Mouse (Mus musculus) CH12.LX (cell line): ENCODE measurements around the gene Itln1. TPM values are rescaled to one million over a fixed set of nuclear protein-coding genes. Genes with fewer than 3 reads are reported as not detected.

Experiments
- DNase-seq: peaks from one replicate; pipeline ENCODE4 v3.0.0-alpha.2; 2013; ENCODE audit errors: extremely low read depth
- H3K27ac ChIP-seq: 2 replicates; pipeline ENCODE4 v1.5.1; 2012; ENCODE audit warnings: low read depth, mild to moderate bottlenecking, control low read depth, moderate library complexity; ENCODE audit not compliant: insufficient read depth
- H3K27me3 ChIP-seq: replicated peaks from 2 replicates; pipeline ENCODE3; 2012; ENCODE audit warnings: inconsistent platforms
- H3K36me3 ChIP-seq, 2 experiments: replicated peaks in 1 of 2; 2 replicates each; pipeline versions ENCODE3 to v1.6.1; 2012; ENCODE audit warnings: inconsistent platforms in 1 of 2, low read length in 1 of 2, mild to moderate bottlenecking in 1 of 2, mixed read lengths in 1 of 2, moderate library complexity in 1 of 2; ENCODE audit not compliant: control insufficient read depth in 1 of 2, insufficient read depth in 1 of 2
- H3K4me1 ChIP-seq, 2 experiments: 2 replicates each; pipeline ENCODE4 v1.6.1; 2012; ENCODE audit warnings: inconsistent platforms in 1 of 2, moderate library complexity in 1 of 2; ENCODE audit not compliant: insufficient read depth in 2 of 2, control insufficient read depth in 1 of 2
- H3K4me2 ChIP-seq: 2 replicates; pipeline ENCODE4 v1.6.1; 2012; ENCODE audit warnings: low read depth, mild to moderate bottlenecking, control low read depth; ENCODE audit not compliant: poor library complexity, insufficient read depth, severe bottlenecking
- H3K4me3 ChIP-seq, 3 experiments: fragments of 150-350 bp in 1 of 3; sonication (generic) in 1 of 3; replicated peaks in 1 of 3; 2 replicates each; pipeline versions ENCODE3 to v1.5.1; 2011 to 2012; ENCODE audit warnings: low read depth in 2 of 3, low read length in 2 of 3, mild to moderate bottlenecking in 2 of 3, moderate library complexity in 2 of 3, control low read depth in 1 of 3, improper control_type of control experiment in 1 of 3, inconsistent platforms in 1 of 3, mixed read lengths in 1 of 3; ENCODE audit not compliant: poor library complexity in 1 of 3
- H3K79me2 ChIP-seq: replicated peaks from 2 replicates; pipeline ENCODE4 v1.6.1; 2012; ENCODE audit warnings: mild to moderate bottlenecking, moderate library complexity; ENCODE audit not compliant: control insufficient read depth, poor library complexity, insufficient read depth, severe bottlenecking; ENCODE audit errors: extremely low read depth
- H3K9ac ChIP-seq: 2 replicates; pipeline ENCODE4 v1.6.1; 2012; ENCODE audit warnings: low read depth, mild to moderate bottlenecking, control low read depth, moderate library complexity; ENCODE audit not compliant: insufficient read depth
- H3K9me3 ChIP-seq: replicated peaks from 2 replicates; pipeline ENCODE3; 2012; ENCODE audit warnings: low read length, inconsistent platforms, mixed read lengths
- BHLHE40 ChIP-seq: IDR thresholded peaks from 2 replicates; pipeline ENCODE4 v1.6.1; 2011; ENCODE audit warnings: mild to moderate bottlenecking, low read depth, low read length, improper control_type of control experiment
- CHD2 ChIP-seq: IDR thresholded peaks from 2 replicates; pipeline ENCODE4 v1.6.1; 2011; ENCODE audit warnings: low read length, improper control_type of control experiment
- CTCF ChIP-seq, 2 experiments: IDR thresholded peaks in 1 of 2; conservative IDR thresholded peaks in 1 of 2; 2 replicates each; pipeline ENCODE4 v1.5.1; 2011 to 2012; ENCODE audit warnings: low read depth in 2 of 2, low read length in 2 of 2, improper control_type of control experiment in 1 of 2, inconsistent platforms in 1 of 2, mild to moderate bottlenecking in 1 of 2, moderate library complexity in 1 of 2
- ELF1 ChIP-seq: IDR thresholded peaks from 2 replicates; pipeline ENCODE4 v1.6.1; 2014; ENCODE audit warnings: low read depth, mild to moderate bottlenecking, inconsistent platforms, low read length, improper control_type of control experiment
- EP300 ChIP-seq: IDR thresholded peaks from 2 replicates; pipeline ENCODE4 v1.6.1; 2011; ENCODE audit warnings: low read length, improper control_type of control experiment
- IRF4 ChIP-seq: IDR thresholded peaks from 2 replicates; pipeline ENCODE4 v1.6.1; 2014; ENCODE audit warnings: low read depth, mild to moderate bottlenecking, inconsistent platforms, low read length, improper control_type of control experiment
- KAT2A ChIP-seq: IDR thresholded peaks from 2 replicates; pipeline ENCODE4 v1.6.1; 2012; ENCODE audit warnings: low read length, improper control_type of control experiment, inconsistent platforms; ENCODE audit not compliant: insufficient replicate concordance
- MAX ChIP-seq: IDR thresholded peaks from 2 replicates; pipeline ENCODE4 v1.6.1; 2011; ENCODE audit warnings: low read length, improper control_type of control experiment
- MAZ ChIP-seq: IDR thresholded peaks from 2 replicates; pipeline ENCODE4 v1.6.1; 2012; ENCODE audit warnings: low read depth, mild to moderate bottlenecking, inconsistent platforms, low read length, improper control_type of control experiment, moderate library complexity
- MYC ChIP-seq: IDR thresholded peaks from 2 replicates; pipeline ENCODE4 v1.6.1; 2011; ENCODE audit warnings: low read depth, mild to moderate bottlenecking, improper control_type of control experiment, low read length
- PAX5 ChIP-seq: IDR thresholded peaks from 2 replicates; pipeline ENCODE4 v1.6.1; 2012; ENCODE audit warnings: low read length, inconsistent platforms, mixed read lengths
- POLR2A ChIP-seq: IDR thresholded peaks from 2 replicates; pipeline ENCODE4 v1.6.1; 2011; ENCODE audit warnings: low read depth, mild to moderate bottlenecking, improper control_type of control experiment, low read length
- RAD21 ChIP-seq: IDR thresholded peaks from 2 replicates; pipeline ENCODE4 v1.6.1; 2011; ENCODE audit warnings: low read depth, mild to moderate bottlenecking, low read length, improper control_type of control experiment, moderate library complexity
- RCOR1 ChIP-seq: conservative IDR thresholded peaks from 2 replicates; pipeline ENCODE4 v1.6.1; 2012; ENCODE audit warnings: low read depth, mild to moderate bottlenecking, inconsistent platforms, low read length, improper control_type of control experiment
- SIN3A ChIP-seq: IDR thresholded peaks from 2 replicates; pipeline ENCODE4 v1.6.1; 2012; ENCODE audit warnings: low read length, improper control_type of control experiment, inconsistent platforms
- SMC3 ChIP-seq: IDR thresholded peaks from 2 replicates; pipeline ENCODE4 v1.6.1; 2011; ENCODE audit warnings: low read depth, low read length, improper control_type of control experiment
- USF1 ChIP-seq: IDR thresholded peaks from 2 replicates; pipeline ENCODE4 v1.6.1; 2014; ENCODE audit warnings: low read depth, mild to moderate bottlenecking, inconsistent platforms, low read length, improper control_type of control experiment
- USF2 ChIP-seq: conservative IDR thresholded peaks from 2 replicates; pipeline ENCODE4 v1.6.1; 2011; ENCODE audit warnings: low read depth, low read length, improper control_type of control experiment
- ZMIZ1 ChIP-seq: IDR thresholded peaks from 2 replicates; pipeline ENCODE4 v1.6.1; 2012; ENCODE audit warnings: low read depth, mild to moderate bottlenecking, inconsistent platforms, low read length, improper control_type of control experiment
- dilution Hi-C: fragments of 300-500 bp; cut with MboI; formaldehyde crosslinking; loops from 2 replicates; pipeline ENCODE4 v1.14.3; 2020; ENCODE audit warnings: low sequenced_read_pairs; ENCODE audit not compliant: extremely low pct_unique_long_range_greater_than_20kb, extremely low pct_ligation_motif_present
- in situ Hi-C: fragments of 300-500 bp; cut with MboI; formaldehyde crosslinking; loops from 3 replicates; pipeline ENCODE4 v1.14.3; 2019; ENCODE audit warnings: low sequenced_read_pairs, low pct_ligation_motif_present, low pct_unique_long_range_greater_than_20kb, mixed read lengths
- polyA plus RNA-seq: library from polyadenylated mRNA; unstranded; fragments of >175 nt; gene quantifications from 2 replicates; pipeline ENCODE4 v1.2.1, GENCODE M21; 2012; ENCODE audit warnings: low read depth; ENCODE audit not compliant: insufficient read length
- total RNA-seq, 2 experiments: library from RNA; depleted of rRNA; stranded (reverse); fragments of 300-350 nt in 1 of 2; fragments of >200 nt in 1 of 2; gene quantifications; 2 replicates each; pipeline ENCODE4 v1.2.3; 2012 to 2014

The Itln1 gene
- total and polyA plus RNA-seq, 3 experiments: not detected

- H3K9me3 ChIP-seq: peaks cover 14% of the 10 kb centered on the region
- no peak overlapping the region for H3K4me3 ChIP-seq
- DNase-seq: peak; percentile 19
- no peak overlapping the region for H3K9ac ChIP-seq
- H3K27ac ChIP-seq: no peak overlapping the region
- H3K4me2 ChIP-seq: no peak overlapping the region
- in situ Hi-C loops: no loop called here
- dilution Hi-C loops: no loop called here
- no peaks in the 10 kb centered on the region for H3K27me3 ChIP-seq
- no peak for TF ChIP-seq CHD2
- peak; percentile 56; the same call in 1 of the 2 replicates for TF ChIP-seq IRF4
- no peak for TF ChIP-seq RAD21
- peak; percentile 53 for TF ChIP-seq EP300
- no peak for TF ChIP-seq USF2
- H3K79me2 ChIP-seq: no peaks in the 10 kb centered on the region
- H3K4me1 ChIP-seq: peaks cover 4 to 14% of the 10 kb centered on the region in 2 experiments; a peak in 3 of 4 replicates
- H3K36me3 ChIP-seq: no peaks in the 10 kb centered on the region
These were observed 5.6 kb upstream of the Itln1 start for GRCm38 (mm10) chr1:171540694-171541093.

- dilution Hi-C loops (no loop called here), in situ Hi-C loops (no loop called here)
- no peaks in the 10 kb centered on the region for H3K79me2 ChIP-seq
- H3K9me3 ChIP-seq: peaks cover 3% of the 10 kb centered on the region
- H3K9ac ChIP-seq: no peak overlapping the region
- TF ChIP-seq BHLHE40: no peak
- no peak for TF ChIP-seq USF1
- no peak for TF ChIP-seq SMC3
- TF ChIP-seq PAX5: no peak
- no peak for TF ChIP-seq IRF4
- TF ChIP-seq SIN3A: no peak
- no peak for TF ChIP-seq USF2
- no peak for TF ChIP-seq CTCF (conservative IDR thresholded peaks at IDR 0.05 in 1 of 2, IDR thresholded peaks at IDR 0.05 in 1 of 2; ENCODE audit: low read depth in 2 of 2, low read length in 2 of 2)
- no peak for TF ChIP-seq MYC
- no peak for TF ChIP-seq RCOR1
- TF ChIP-seq POLR2A: no peak
- no peak for TF ChIP-seq MAX
- TF ChIP-seq RAD21: no peak
- no peak for TF ChIP-seq MAZ
- no peak for TF ChIP-seq ELF1
- no peak for TF ChIP-seq KAT2A
- TF ChIP-seq ZMIZ1: no peak
- H3K4me3 ChIP-seq: no peak overlapping the region
- no peaks in the 10 kb centered on the region for H3K4me1 ChIP-seq
- no peaks in the 10 kb centered on the region for H3K27me3 ChIP-seq
- no peaks in the 10 kb centered on the region for H3K36me3 ChIP-seq
- H3K27ac ChIP-seq: no peak overlapping the region
- DNase-seq: no peak
- no peak overlapping the region for H3K4me2 ChIP-seq
These were observed 537 bp downstream of the Itln1 start for GRCm38 (mm10) chr1:171534557-171534956.
